Mouse (Mus musculus): ENCODE measurements at regions not wholly inside any gene's neighbourhood (a gene's known extent, or its start where the extent isn't known, plus 50 kb on each side); places are given as distances from the start of the nearest gene placed in this dataset.

DNA sequence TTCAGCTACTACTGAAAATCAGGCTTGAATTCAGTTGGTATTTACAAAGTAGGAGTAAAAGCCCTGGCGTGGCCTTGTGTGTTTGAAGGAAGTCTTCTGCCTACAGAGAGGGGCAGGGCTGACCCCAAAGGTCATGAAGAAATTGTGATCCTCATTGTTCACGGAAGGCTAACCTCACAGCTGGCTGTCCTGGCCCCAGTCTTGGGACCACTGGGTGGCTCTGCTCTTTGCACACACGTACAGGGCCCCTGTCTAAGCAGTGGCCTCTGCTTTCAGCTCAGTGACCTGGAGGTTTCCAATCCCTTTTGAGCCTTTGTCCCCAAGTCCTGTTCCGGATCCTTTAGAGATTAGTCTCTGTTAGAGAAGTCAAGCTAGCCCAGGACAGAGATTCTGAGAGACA is 99.3 kb upstream of the Kit start:
- ATAC-seq (ENCODE audit: low read depth) = no peak
- WGBS = 39% methylated on average over 4 of the region's 4 CpGs

DNA sequence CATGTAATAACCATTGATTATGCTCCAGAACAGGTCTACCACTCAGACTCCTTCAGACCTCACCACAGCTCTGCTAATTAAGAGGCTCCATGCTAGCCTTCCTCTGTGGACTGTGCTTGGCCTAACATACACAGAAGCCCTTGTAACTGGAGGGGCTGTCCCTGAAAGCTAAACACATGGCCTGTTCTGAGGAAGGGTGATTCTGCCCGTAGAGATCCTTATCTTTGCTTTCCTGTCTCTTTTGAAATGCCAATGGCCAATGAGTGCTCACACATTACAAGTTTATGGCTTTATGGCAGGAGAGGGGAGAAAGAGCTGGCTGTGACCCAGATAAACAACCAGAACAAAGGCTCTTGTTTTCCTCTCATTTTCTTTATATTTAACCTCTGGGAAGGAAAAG is 96.2 kb upstream of the Kit start:
- Histone ChIP-seq H3K9me3 (ENCODE audit: control insufficient read depth, low read length) (no peaks in the 10 kb centered on the region), H3K27me3 (replicated peaks; ENCODE audit: control insufficient read depth, insufficient read depth, low read length) (no peaks in the 10 kb centered on the region), H3K4me3 (ENCODE audit: low read depth, low read length) (no peak overlapping the region), H3K9ac (ENCODE audit: low read depth, low read length) (no peak overlapping the region), H3K36me3 (ENCODE audit: control insufficient read depth, insufficient read depth, low read length) (no peaks in the 10 kb centered on the region), H3K27ac (replicated peaks; ENCODE audit: low read depth, low read length) (no peak overlapping the region), H3K4me1 (ENCODE audit: control insufficient read depth, insufficient read depth, low read length) (no peaks in the 10 kb centered on the region; the same call in 1 of the 2 replicates), H3K4me2 (ENCODE audit: low read depth, low read length) (no peak overlapping the region)
- WGBS = 10% methylated on average over 1 of the region's 1 CpGs
- ATAC-seq (ENCODE audit: low read depth) (no peak), DNase-seq (ENCODE audit: low spot score) (no peak)

More for the DNA sequence above, 99.3 kb upstream of the Kit start:
- Histone ChIP-seq H3K4me3 (ENCODE audit: low read depth, low read length) (no peak overlapping the region), H3K9me3 (ENCODE audit: control insufficient read depth, low read length) (no peaks in the 10 kb centered on the region), H3K36me3 (ENCODE audit: control insufficient read depth, insufficient read depth, low read length) (no peaks in the 10 kb centered on the region), H3K4me1 (ENCODE audit: control insufficient read depth, insufficient read depth, low read length) (no peaks in the 10 kb centered on the region; the same call in 1 of the 2 replicates), H3K27me3 (replicated peaks; ENCODE audit: control insufficient read depth, insufficient read depth, low read length) (no peaks in the 10 kb centered on the region), H3K9ac (ENCODE audit: low read depth, low read length) (no peak overlapping the region), H3K27ac (replicated peaks; ENCODE audit: low read depth, low read length) (no peak overlapping the region), H3K4me2 (ENCODE audit: low read depth, low read length) (no peak overlapping the region)
- no peak for DNase-seq (ENCODE audit: low spot score)

DNA sequence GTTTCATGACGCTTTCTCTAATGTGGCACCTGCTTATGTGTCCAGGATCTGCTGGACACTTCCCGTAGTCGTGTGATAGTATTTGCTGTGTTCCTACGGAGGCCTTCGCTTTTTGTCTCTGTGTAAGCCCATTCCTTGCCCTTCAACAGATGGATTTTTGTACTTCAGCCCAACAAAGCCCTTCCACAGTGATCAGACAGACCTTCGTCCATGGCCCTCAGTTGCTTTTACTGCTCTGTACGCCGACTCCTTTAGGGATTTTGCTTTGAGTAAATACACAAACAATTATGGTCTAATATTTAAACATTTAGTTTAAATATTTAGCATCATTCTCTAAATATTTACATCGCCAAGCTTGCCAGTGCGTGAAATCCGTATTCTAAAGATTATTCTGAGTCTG is 95.6 kb upstream of the Kit start:
- no peaks in the 10 kb centered on the region; the same call in 1 of the 2 replicates for H3K4me1 ChIP-seq (ENCODE audit: control insufficient read depth, insufficient read depth, low read length)
- no peak overlapping the region for H3K9ac ChIP-seq (ENCODE audit: low read depth, low read length)
- DNase-seq (ENCODE audit: low spot score) (no peak), ATAC-seq (ENCODE audit: low read depth) (no peak)
- no peak overlapping the region for H3K4me2 ChIP-seq (ENCODE audit: low read depth, low read length)
- H3K9me3 ChIP-seq (ENCODE audit: control insufficient read depth, low read length) = no peaks in the 10 kb centered on the region
- 78% methylated on average over 11 of the region's 11 CpGs for WGBS
- H3K27me3 ChIP-seq (replicated peaks; ENCODE audit: control insufficient read depth, insufficient read depth, low read length) = no peaks in the 10 kb centered on the region
- no peak overlapping the region for H3K27ac ChIP-seq (replicated peaks; ENCODE audit: low read depth, low read length)
- no peak overlapping the region for H3K4me3 ChIP-seq (ENCODE audit: low read depth, low read length)
- no peaks in the 10 kb centered on the region for H3K36me3 ChIP-seq (ENCODE audit: control insufficient read depth, insufficient read depth, low read length)

DNA sequence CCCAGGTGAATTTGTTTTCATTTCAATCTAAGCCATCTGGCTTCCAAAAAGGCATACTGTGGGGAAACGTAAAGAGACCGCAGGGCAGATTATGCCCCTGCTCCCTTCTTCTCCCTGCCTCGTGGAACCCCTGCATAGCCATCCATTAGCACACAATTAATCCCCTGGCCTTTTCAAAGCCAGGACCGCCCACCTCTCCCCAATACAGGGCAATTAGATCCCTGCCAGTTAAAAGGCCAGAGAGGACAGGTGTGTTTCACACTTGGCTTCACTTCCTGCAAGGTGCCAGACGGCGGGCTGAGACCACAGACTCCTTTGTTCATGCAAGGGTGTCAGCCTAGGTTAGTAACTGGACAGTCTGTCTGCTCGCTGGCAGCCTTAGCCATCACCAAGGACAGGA is 93.1 kb upstream of the Kit start:
- Histone ChIP-seq H3K27ac (replicated peaks; ENCODE audit: low read depth, low read length) (no peak overlapping the region), H3K36me3 (ENCODE audit: control insufficient read depth, insufficient read depth, low read length) (no peaks in the 10 kb centered on the region), H3K4me1 (ENCODE audit: control insufficient read depth, insufficient read depth, low read length) (no peaks in the 10 kb centered on the region; the same call in 1 of the 2 replicates), H3K9ac (ENCODE audit: low read depth, low read length) (no peak overlapping the region), H3K4me2 (ENCODE audit: low read depth, low read length) (no peak overlapping the region), H3K27me3 (replicated peaks; ENCODE audit: control insufficient read depth, insufficient read depth, low read length) (no peaks in the 10 kb centered on the region), H3K4me3 (ENCODE audit: low read depth, low read length) (no peak overlapping the region), H3K9me3 (ENCODE audit: control insufficient read depth, low read length) (no peaks in the 10 kb centered on the region)
- ATAC-seq (ENCODE audit: low read depth) (peak; percentile 91), DNase-seq (ENCODE audit: low spot score) (peak; percentile 48)
- 31% methylated on average over 7 of the region's 7 CpGs for WGBS

DNA sequence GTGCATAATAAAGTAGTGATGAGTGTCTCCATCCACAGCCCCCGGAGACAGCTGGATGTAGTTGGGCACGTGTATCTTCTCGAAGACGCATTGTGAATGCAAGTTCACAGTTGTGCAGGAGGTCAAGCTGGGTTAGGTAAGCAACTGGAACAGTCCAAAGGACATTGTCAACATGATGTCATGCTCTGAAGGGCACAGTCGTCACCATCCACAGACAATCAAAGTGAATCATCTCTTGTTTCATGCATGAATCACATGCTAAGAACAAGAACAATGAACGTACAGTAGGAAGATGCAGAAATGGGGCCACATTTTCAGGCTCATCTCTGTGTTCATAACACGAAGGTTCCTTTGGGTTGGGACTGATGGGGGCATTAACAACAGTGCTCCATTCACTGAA is 90.4 kb upstream of the Kit start:
- H3K4me2 ChIP-seq (ENCODE audit: low read depth, low read length) = no peak overlapping the region
- no peaks in the 10 kb centered on the region for H3K36me3 ChIP-seq (ENCODE audit: control insufficient read depth, insufficient read depth, low read length)
- ATAC-seq (ENCODE audit: low read depth) (no peak), DNase-seq (ENCODE audit: low spot score) (no peak)
- H3K4me1 ChIP-seq (ENCODE audit: control insufficient read depth, insufficient read depth, low read length) = no peaks in the 10 kb centered on the region; the same call in 1 of the 2 replicates
- WGBS = 83% methylated on average over 7 of the region's 7 CpGs
- H3K27ac ChIP-seq (replicated peaks; ENCODE audit: low read depth, low read length) = no peak overlapping the region
- H3K9me3 ChIP-seq (ENCODE audit: control insufficient read depth, low read length) = no peaks in the 10 kb centered on the region
- no peak overlapping the region for H3K4me3 ChIP-seq (ENCODE audit: low read depth, low read length)
- no peak overlapping the region for H3K9ac ChIP-seq (ENCODE audit: low read depth, low read length)
- H3K27me3 ChIP-seq (replicated peaks; ENCODE audit: control insufficient read depth, insufficient read depth, low read length) = no peaks in the 10 kb centered on the region

DNA sequence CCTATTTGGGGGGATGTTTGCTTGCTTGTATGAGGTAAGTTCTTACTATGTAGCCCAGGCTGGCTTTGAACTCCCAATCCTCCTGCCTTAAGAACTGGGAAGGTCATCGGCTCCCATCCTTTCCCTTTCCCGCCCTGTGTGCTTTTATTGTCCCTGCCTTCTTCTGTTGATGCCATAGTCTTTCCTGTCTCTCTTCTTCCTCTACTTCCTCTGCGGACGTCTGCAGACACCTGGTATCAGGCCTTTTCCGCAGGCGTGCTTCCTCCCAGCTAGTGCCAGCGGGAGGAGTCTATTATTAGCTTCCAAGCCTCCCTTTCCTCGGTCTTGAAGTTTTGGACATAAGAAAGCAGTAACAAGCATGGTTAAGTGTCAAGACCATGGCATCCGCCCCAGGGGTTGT is 83.9 kb upstream of the Kit start:
- no peak overlapping the region for H3K27ac ChIP-seq (replicated peaks; ENCODE audit: low read depth, low read length)
- 79% methylated on average over 9 of the region's 9 CpGs for WGBS

DNA sequence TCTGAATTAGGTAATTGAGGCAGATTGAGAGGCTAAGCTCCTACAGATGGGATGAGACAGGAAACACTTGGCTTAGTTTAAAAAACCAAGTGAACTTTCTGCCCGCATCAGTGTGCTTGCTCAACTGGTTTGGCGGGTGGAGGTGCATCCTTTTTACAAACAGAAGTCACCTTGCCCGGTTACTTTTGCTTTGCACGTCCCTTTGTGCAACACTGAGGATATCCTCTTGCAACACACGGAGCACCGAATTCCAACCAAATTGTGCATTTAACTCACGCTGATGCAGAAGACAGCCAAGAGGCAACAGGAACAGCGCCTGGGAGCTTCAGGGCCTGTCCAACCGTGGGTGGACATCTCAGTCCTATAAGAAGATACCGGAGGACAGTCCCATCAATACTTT is 80.6 kb upstream of the Kit start:
- WGBS = 78% methylated on average over 10 of the region's 10 CpGs
- H3K9ac ChIP-seq (ENCODE audit: low read depth, low read length) = no peak overlapping the region
- no peak for ATAC-seq (ENCODE audit: low read depth)
- no peaks in the 10 kb centered on the region for H3K27me3 ChIP-seq (replicated peaks; ENCODE audit: control insufficient read depth, insufficient read depth, low read length)
- H3K4me2 ChIP-seq (ENCODE audit: low read depth, low read length) = no peak overlapping the region
- no peaks in the 10 kb centered on the region for H3K36me3 ChIP-seq (ENCODE audit: control insufficient read depth, insufficient read depth, low read length)
- no peaks in the 10 kb centered on the region for H3K9me3 ChIP-seq (ENCODE audit: control insufficient read depth, low read length)
- peak; percentile 56 for DNase-seq (ENCODE audit: low spot score)
- no peak overlapping the region for H3K4me3 ChIP-seq (ENCODE audit: low read depth, low read length)
- H3K4me1 ChIP-seq (ENCODE audit: control insufficient read depth, insufficient read depth, low read length) = no peaks in the 10 kb centered on the region
- no peak overlapping the region for H3K27ac ChIP-seq (replicated peaks; ENCODE audit: low read depth, low read length)

More for the DNA sequence above, 83.9 kb upstream of the Kit start:
- H3K27me3 ChIP-seq (replicated peaks; ENCODE audit: control insufficient read depth, insufficient read depth, low read length) = no peaks in the 10 kb centered on the region
- H3K4me2 ChIP-seq (ENCODE audit: low read depth, low read length) = no peak overlapping the region
- no peak overlapping the region for H3K4me3 ChIP-seq (ENCODE audit: low read depth, low read length)
- H3K9me3 ChIP-seq (ENCODE audit: control insufficient read depth, low read length) = no peaks in the 10 kb centered on the region
- no peaks in the 10 kb centered on the region for H3K36me3 ChIP-seq (ENCODE audit: control insufficient read depth, insufficient read depth, low read length)
- DNase-seq (ENCODE audit: low spot score) = no peak
- no peak for ATAC-seq (ENCODE audit: low read depth)
- no peak overlapping the region for H3K9ac ChIP-seq (ENCODE audit: low read depth, low read length)
- H3K4me1 ChIP-seq (ENCODE audit: control insufficient read depth, insufficient read depth, low read length) = no peaks in the 10 kb centered on the region

DNA sequence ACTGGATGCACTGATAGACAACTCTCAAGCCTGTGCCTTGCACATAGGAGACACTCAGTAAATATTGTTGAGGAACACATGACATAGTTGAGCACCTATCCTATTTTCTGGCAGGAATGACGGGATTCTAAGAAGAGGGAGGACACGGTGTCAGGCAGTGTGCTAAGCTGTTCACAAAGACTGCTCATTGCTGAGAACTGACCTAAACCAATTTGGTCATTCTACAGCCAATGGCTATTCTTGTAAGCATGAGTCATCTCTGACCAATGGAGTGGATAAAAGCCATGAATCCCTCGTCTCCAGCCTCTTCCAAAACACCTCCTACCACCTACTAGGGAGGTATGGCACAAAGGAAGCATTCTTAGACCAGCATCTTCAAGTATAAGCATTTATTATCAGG is 75.7 kb upstream of the Kit start:
- no peak for DNase-seq (ENCODE audit: low spot score)
- Histone ChIP-seq H3K27ac (replicated peaks; ENCODE audit: low read depth, low read length) (no peak overlapping the region), H3K4me1 (ENCODE audit: control insufficient read depth, insufficient read depth, low read length) (no peaks in the 10 kb centered on the region), H3K9me3 (ENCODE audit: control insufficient read depth, low read length) (no peaks in the 10 kb centered on the region), H3K36me3 (ENCODE audit: control insufficient read depth, insufficient read depth, low read length) (no peaks in the 10 kb centered on the region), H3K9ac (ENCODE audit: low read depth, low read length) (no peak overlapping the region), H3K4me2 (ENCODE audit: low read depth, low read length) (no peak overlapping the region), H3K27me3 (replicated peaks; ENCODE audit: control insufficient read depth, insufficient read depth, low read length) (no peaks in the 10 kb centered on the region), H3K4me3 (ENCODE audit: low read depth, low read length) (no peak overlapping the region)
- no peak for ATAC-seq (ENCODE audit: low read depth)
- 76% methylated on average over 3 of the region's 3 CpGs for WGBS

DNA sequence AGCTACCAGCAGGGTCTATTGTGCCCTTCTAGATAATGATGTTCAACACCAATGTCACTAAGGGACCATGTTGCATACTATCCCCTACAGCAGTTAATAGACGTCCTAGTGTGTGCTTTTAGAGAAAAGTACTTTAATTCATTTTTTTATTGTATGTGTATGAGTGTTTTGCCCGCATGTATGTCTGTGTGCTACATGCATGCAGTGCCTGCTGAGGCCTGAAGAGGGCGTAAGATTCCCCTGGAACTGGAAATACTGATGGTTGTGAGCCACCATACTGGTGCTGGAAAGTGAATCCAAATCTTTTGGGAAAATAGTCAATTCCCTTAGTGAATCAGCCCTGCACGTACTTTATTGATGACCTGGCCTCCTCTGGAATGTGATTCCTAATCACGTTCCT is 75.0 kb upstream of the Kit start:
- no peak for ATAC-seq (ENCODE audit: low read depth)
- Histone ChIP-seq H3K9me3 (ENCODE audit: control insufficient read depth, low read length) (no peaks in the 10 kb centered on the region), H3K27me3 (replicated peaks; ENCODE audit: control insufficient read depth, insufficient read depth, low read length) (no peaks in the 10 kb centered on the region), H3K4me1 (ENCODE audit: control insufficient read depth, insufficient read depth, low read length) (no peaks in the 10 kb centered on the region), H3K4me3 (ENCODE audit: low read depth, low read length) (no peak overlapping the region), H3K27ac (replicated peaks; ENCODE audit: low read depth, low read length) (no peak overlapping the region), H3K36me3 (ENCODE audit: control insufficient read depth, insufficient read depth, low read length) (no peaks in the 10 kb centered on the region), H3K9ac (ENCODE audit: low read depth, low read length) (no peak overlapping the region), H3K4me2 (ENCODE audit: low read depth, low read length) (no peak overlapping the region)
- no peak for DNase-seq (ENCODE audit: low spot score)
- 91% methylated on average over 5 of the region's 5 CpGs for WGBS
